8 mouse cellular contexts compared by ENCODE assay signal in the genomic region with DNA sequence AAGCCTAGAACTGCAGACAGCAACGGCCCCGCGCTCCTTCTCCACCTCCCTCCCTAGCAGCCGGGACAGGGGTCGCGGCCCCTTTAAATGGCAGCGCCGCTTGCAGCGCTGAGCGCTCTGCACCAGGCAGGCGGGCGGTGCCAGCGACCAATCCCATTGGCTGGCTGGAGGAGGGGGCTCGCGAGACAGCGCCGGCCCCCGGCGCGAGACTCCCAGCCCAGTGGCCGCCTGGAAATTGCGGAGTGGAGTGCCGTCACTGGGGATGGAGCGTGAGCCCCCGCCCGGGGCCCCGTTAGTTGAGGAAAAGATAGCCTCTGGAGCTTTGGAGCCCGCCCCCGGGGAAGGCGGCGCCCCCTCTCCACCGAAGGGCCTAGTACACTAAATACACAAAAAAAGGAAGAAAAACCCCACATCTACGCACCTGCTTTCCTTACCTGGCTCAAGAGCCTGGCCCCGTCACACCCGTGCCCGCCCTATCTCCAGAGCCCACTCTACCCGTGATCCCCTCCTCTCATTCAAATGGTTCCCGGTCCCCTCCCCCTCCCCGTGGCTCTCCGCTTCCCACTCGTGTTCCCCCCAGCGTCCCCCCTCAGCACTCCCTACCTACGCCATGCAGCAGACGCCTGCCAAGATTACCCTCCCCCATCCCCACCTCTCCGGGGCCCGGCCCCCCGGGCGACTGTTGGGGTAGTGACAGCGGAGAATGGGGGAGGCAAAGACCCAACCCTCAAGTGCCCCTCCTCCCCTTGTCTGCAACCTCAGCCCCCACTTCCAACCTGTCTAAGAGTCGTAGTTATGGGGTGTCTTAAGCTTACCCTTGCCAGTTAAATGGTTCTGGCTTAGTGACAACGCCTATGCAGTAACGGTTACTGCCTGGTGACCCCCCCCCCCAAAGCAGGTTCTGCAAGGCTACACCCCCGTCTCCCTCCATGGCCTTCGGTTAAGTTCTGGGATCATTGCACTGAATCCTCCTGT. TPM values are rescaled to one million over a fixed set of nuclear protein-coding genes. Genes with fewer than 3 reads are reported as not detected.
DNase-seq lines count a peak whose midpoint lies in the region; ATAC-seq lines count a peak whose summit lies in the region.

No protein-coding gene starts in this region.

- ATAC-seq in intestine, embryonic 14.5 days (replicated peaks; ENCODE audit: low FRiP score, low TSS enrichment, low read depth) = peak; percentile 96
- ATAC-seq in megakaryocyte progenitor cell, adult 5-6 weeks (replicated peaks; ENCODE audit: poor library complexity) = peak; percentile 94

- H3K36me3 ChIP-seq in intestine, embryonic 14.5 days (ENCODE audit: control insufficient read depth, insufficient read depth, low read length) = peaks cover 14% of the 10 kb centered on the region

- no peaks in the 10 kb centered on the region for H3K9me3 ChIP-seq in intestine, embryonic 14.5 days (ENCODE audit: control insufficient read depth, low read length)

- 13% methylated on average over 45 of the region's 54 CpGs for WGBS in intestine, embryonic 14.5 days

- peak overlapping the region; percentile 54 for H3K4me3 ChIP-seq in intestine, embryonic 14.5 days (ENCODE audit: low read depth, low read length)

- no peaks in the 10 kb centered on the region for H3K27me3 ChIP-seq in intestine, embryonic 14.5 days (replicated peaks; ENCODE audit: control insufficient read depth, insufficient read depth, low read length)

- no peaks in the 10 kb centered on the region for H3K4me1 ChIP-seq in intestine, embryonic 14.5 days (replicated peaks; ENCODE audit: control insufficient read depth, insufficient read depth, low read length)

- peak; percentile 90 to 92 for DNase-seq in adrenal gland, adult (ENCODE audit: inconsistent age in 2 of 2, low spot score in 1 of 2)
- DNase-seq in embryo, embryonic 10.5 days (ENCODE audit: low spot score) = peak; percentile 86
- peak; percentile 89 for DNase-seq in gastrocnemius, postnatal 14 days
- peak; percentile 90 for DNase-seq in intestine, embryonic 14.5 days (ENCODE audit: low spot score)
- peak; percentile 79 to 93 for DNase-seq in left cerebral cortex, postnatal 10 days (ENCODE audit: extremely low spot score in 1 of 2, low spot score in 2 of 2)
- peak; percentile 92 to 94 for DNase-seq in right cerebral cortex, postnatal 10 days (ENCODE audit: low spot score in 2 of 2)
- peak; percentile 86 for DNase-seq in urinary bladder, postnatal 14 days (ENCODE audit: low spot score)

- peak overlapping the region; percentile 56 for H3K9ac ChIP-seq in intestine, embryonic 14.5 days (ENCODE audit: low read length)

- H3K27ac ChIP-seq in intestine, embryonic 14.5 days (ENCODE audit: low read depth) = peak overlapping the region; percentile 33

- intact Hi-C loops in gastrocnemius, postnatal 14 days (cut with DNase I; ENCODE audit: low total_unique reads) = no loop called here
- intact Hi-C loops in left cerebral cortex, postnatal 10 days (cut with DNase I) = loop anchor here (2.0 kb wide), 1 partner anchor 87 kb away; no protein-coding TSS in a partner anchor

- H3K4me2 ChIP-seq in intestine, embryonic 14.5 days (ENCODE audit: low read length) = peak overlapping the region; percentile 53

RNA-seq across cellular contexts. Expression of gene Zmym3, which starts 0.6 kb away (rescaled TPM):
- total RNA-seq in gastrocnemius, postnatal 14 days (2021) = 1 to 10 TPM; 8.6 to 8.8 TPM
- polyA plus RNA-seq in intestine, embryonic 14.5 days (2014; fragmentation: Nextera tagmentation; extraction: Ambion mirVana) = 25.5 and 26.1 TPM in 2 replicates
- 100 to 1,000 TPM; 152 to 173 TPM for total RNA-seq in left cerebral cortex, postnatal 10 days (2021)
- total RNA-seq in megakaryocyte progenitor cell, adult 5-6 weeks (2015) = 44.6 and 47.2 TPM in 2 replicates
- total RNA-seq in megakaryocyte progenitor cell, adult 5-6 weeks (2017) = 25.1 and 30.1 TPM in 2 replicates

RNA-seq across cellular contexts. Expression of gene Nono, which starts 9.1 kb away (rescaled TPM):
- 10 to 100 TPM; 63.1 to 68.9 TPM for total RNA-seq in gastrocnemius, postnatal 14 days (2021)
- polyA plus RNA-seq in intestine, embryonic 14.5 days (2014; fragmentation: Nextera tagmentation; extraction: Ambion mirVana) = 363 and 414 TPM in 2 replicates
- 100 to 1,000 TPM; 154 to 163 TPM for total RNA-seq in left cerebral cortex, postnatal 10 days (2021)
- total RNA-seq in megakaryocyte progenitor cell, adult 5-6 weeks (2015) = 244 and 248 TPM in 2 replicates
- total RNA-seq in megakaryocyte progenitor cell, adult 5-6 weeks (2017) = 452 and 507 TPM in 2 replicates

RNA-seq across cellular contexts. Expression of gene Itgb1bp2, which starts 28.9 kb away (rescaled TPM):
- total RNA-seq in gastrocnemius, postnatal 14 days (2021) = 100 to 1,000 TPM; 459 to 479 TPM
- polyA plus RNA-seq in intestine, embryonic 14.5 days (2014; fragmentation: Nextera tagmentation; extraction: Ambion mirVana) = 1.5 and 1.7 TPM in 2 replicates
- 1 to 10 TPM; 1.3 to 1.4 TPM for total RNA-seq in left cerebral cortex, postnatal 10 days (2021)
- 0.88 and 1.9 TPM in 2 replicates for total RNA-seq in megakaryocyte progenitor cell, adult 5-6 weeks (2015)
- total RNA-seq in megakaryocyte progenitor cell, adult 5-6 weeks (2017) = 0.12 TPM in 1 of 2 replicates, not detected in the other

RNA-seq across cellular contexts. Expression of gene Gjb1, which starts 43.8 kb away (rescaled TPM):
- 1 to 10 TPM in 1 of 2 experiments, under 1 TPM in 1; 0.38 to 2.5 TPM for total RNA-seq in gastrocnemius, postnatal 14 days (2021)
- polyA plus RNA-seq in intestine, embryonic 14.5 days (2014; fragmentation: Nextera tagmentation; extraction: Ambion mirVana) = 14.0 and 20.9 TPM in 2 replicates
- total RNA-seq in left cerebral cortex, postnatal 10 days (2021) = 1 to 10 TPM; 1.5 to 2.1 TPM
- not detected in 2 replicates for total RNA-seq in megakaryocyte progenitor cell, adult 5-6 weeks (2015)
- not detected in 2 replicates for total RNA-seq in megakaryocyte progenitor cell, adult 5-6 weeks (2017)

Comparison
In these comparisons a context has a peak if more than half of its experiments do, and no peak if none do; other contexts are left out.
1. Peak in every context shown above with its lines: DNase-seq, ATAC-seq, H3K4me3 ChIP-seq and H3K27ac ChIP-seq.
2. RNA of gene Itgb1bp2, which starts 28.9 kb away (total RNA-seq): 459 to 479 TPM in gastrocnemius, postnatal 14 days; 0.12 to 1.9 TPM in megakaryocyte progenitor cell, adult 5-6 weeks and 1.3 to 1.4 TPM in left cerebral cortex, postnatal 10 days; every median in the first group is over 100 times any median in the second.